Mouse (Mus musculus) midbrain, embryonic 13.5 days (tissue): ENCODE measurements around the gene Tarsl2. TPM values are rescaled to one million over a fixed set of nuclear protein-coding genes. Genes with fewer than 3 reads are reported as not detected.

ENCODE experiments used
- ATAC-seq: fragments of 200-750 bp; cut with Nextera tagmentation; 2 replicates; pipeline ENCODE4 v1.8.0; 2017; ENCODE audit warnings: mild to moderate bottlenecking, moderate TSS enrichment, moderate library complexity
- H3K27ac ChIP-seq: fragments of 300-500 bp; sonication (generic); 2 replicates; pipeline ENCODE4 v1.5.1; 2015; ENCODE audit warnings: inconsistent platforms, mild to moderate bottlenecking, moderate library complexity
- H3K27me3 ChIP-seq: fragments of 300-500 bp; sonication (generic); 2 replicates; pipeline ENCODE4 v1.6.1; 2015; ENCODE audit warnings: mild to moderate bottlenecking, inconsistent platforms
- H3K36me3 ChIP-seq: fragments of 300-500 bp; sonication (generic); 2 replicates; pipeline ENCODE4 v1.6.1; 2015; ENCODE audit warnings: mild to moderate bottlenecking, inconsistent platforms
- H3K4me1 ChIP-seq: fragments of 300-500 bp; sonication (generic); replicated peaks from 2 replicates; pipeline ENCODE4 v1.6.1; 2015; ENCODE audit warnings: inconsistent platforms
- H3K4me2 ChIP-seq: fragments of 300-500 bp; sonication (generic); replicated peaks from 2 replicates; pipeline ENCODE4 v1.6.1; 2015; ENCODE audit warnings: moderate library complexity, mild to moderate bottlenecking, inconsistent platforms
- H3K4me3 ChIP-seq: fragments of 300-500 bp; sonication (generic); replicated peaks from 2 replicates; pipeline ENCODE4 v1.5.1; 2015; ENCODE audit warnings: mild to moderate bottlenecking, inconsistent platforms
- H3K9ac ChIP-seq: fragments of 300-500 bp; sonication (generic); replicated peaks from 2 replicates; pipeline ENCODE4 v1.6.1; 2015; ENCODE audit warnings: mild to moderate bottlenecking, inconsistent platforms
- H3K9me3 ChIP-seq: fragments of 300-500 bp; sonication (generic); 2 replicates; pipeline ENCODE4 v1.6.1; 2016; ENCODE audit warnings: mild to moderate bottlenecking, inconsistent platforms
- WGBS: fragments of 180-500 bp; shearing (Covaris S2); methylation state at CpG from one replicate; pipeline ENCODE4 v1.1.7; 2015; 5-methylcytosine and 5-hydroxymethylcytosine counted together
- polyA plus RNA-seq: library from polyadenylated mRNA; unstranded; fragments of >200 nt; fragmentation: Nextera tagmentation; extraction: Ambion mirVana; gene quantifications from 2 replicates; pipeline ENCODE4 v1.2.1, GENCODE M21; 2015

Gene Tarsl2
- polyA plus RNA-seq, 1 experiment from 2014 or later = 11.2 TPM

- Histone ChIP-seq H3K9me3 (no peaks in the 10 kb centered on the region), H3K4me1 (no peaks in the 10 kb centered on the region), H3K4me3 (no peak overlapping the region), H3K36me3 (no peaks in the 10 kb centered on the region), H3K27ac (no peak overlapping the region), H3K9ac (no peak overlapping the region), H3K4me2 (no peak overlapping the region), H3K27me3 (peaks cover 10% of the 10 kb centered on the region; the same call in 1 of the 2 replicates)
- WGBS = 86% methylated on average over 6 of the region's 6 CpGs
- ATAC-seq = no peak
These were observed 8.9 kb upstream of the Tarsl2 start for GRCm38 (mm10) chr7:65635831-65636230.

GRCm38 (mm10) chr7:65636356-65636880 is 8.3 kb upstream of the Tarsl2 start:
- no peak for ATAC-seq

GRCm38 (mm10) chr7:65638170-65638770 is 6.4 kb upstream of the Tarsl2 start:
- H3K4me2 ChIP-seq = no peak overlapping the region
- no peaks in the 10 kb centered on the region for H3K36me3 ChIP-seq
- no peak overlapping the region for H3K9ac ChIP-seq
- 0 out of 2 replicates have a peak, but pooled peaks have one; percentile 17 for ATAC-seq
- H3K27me3 ChIP-seq = peaks cover 19% of the 10 kb centered on the region
- H3K27ac ChIP-seq = no peak overlapping the region
- WGBS = 53% methylated on average over 7 of the region's 7 CpGs
- no peaks in the 10 kb centered on the region for H3K9me3 ChIP-seq
- no peaks in the 10 kb centered on the region for H3K4me1 ChIP-seq
- H3K4me3 ChIP-seq = no peak overlapping the region

More at GRCm38 (mm10) chr7:65636356-65636880, 8.3 kb upstream of the Tarsl2 start:
- Histone ChIP-seq H3K4me1 (no peaks in the 10 kb centered on the region), H3K4me3 (no peak overlapping the region), H3K27ac (no peak overlapping the region), H3K9me3 (no peaks in the 10 kb centered on the region), H3K36me3 (no peaks in the 10 kb centered on the region), H3K9ac (no peak overlapping the region), H3K27me3 (peaks cover 10% of the 10 kb centered on the region; the same call in 1 of the 2 replicates), H3K4me2 (no peak overlapping the region)
- 34% methylated on average over 7 of the region's 7 CpGs for whole genome bisulfite sequencing

- ATAC-seq = no peak
- no peak overlapping the region for H3K4me2 ChIP-seq
- H3K4me3 ChIP-seq = no peak overlapping the region
- WGBS = 82% methylated on average over 6 of the region's 6 CpGs
- H3K9me3 ChIP-seq = no peaks in the 10 kb centered on the region
- H3K9ac ChIP-seq = no peak overlapping the region
- H3K36me3 ChIP-seq = no peaks in the 10 kb centered on the region
- peaks cover 27% of the 10 kb centered on the region for H3K27me3 ChIP-seq
- H3K4me1 ChIP-seq = 0 out of 2 replicates have a peak, but pooled peaks cover 3% of the 10 kb centered on the region
- no peak overlapping the region for H3K27ac ChIP-seq
These were observed 4.8 kb upstream of the Tarsl2 start for GRCm38 (mm10) chr7:65639821-65640382.

GRCm38 (mm10) chr7:65640672-65641071 is 4.0 kb upstream of the Tarsl2 start:
- peaks cover 7% of the 10 kb centered on the region for H3K4me1 ChIP-seq
- H3K9me3 ChIP-seq = no peaks in the 10 kb centered on the region
- WGBS = 89% methylated on average over 6 of the region's 6 CpGs
- no peak overlapping the region for H3K9ac ChIP-seq
- peaks cover 22% of the 10 kb centered on the region for H3K27me3 ChIP-seq
- H3K4me2 ChIP-seq = no peak overlapping the region
- no peaks in the 10 kb centered on the region for H3K36me3 ChIP-seq
- H3K4me3 ChIP-seq = no peak overlapping the region
- H3K27ac ChIP-seq = no peak overlapping the region
- no peak for ATAC-seq

- Histone ChIP-seq H3K4me1 (peaks cover 7% of the 10 kb centered on the region), H3K4me3 (no peak overlapping the region), H3K4me2 (no peak overlapping the region), H3K36me3 (peaks cover 5% of the 10 kb centered on the region), H3K27ac (no peak overlapping the region), H3K27me3 (peaks cover 22% of the 10 kb centered on the region), H3K9me3 (no peaks in the 10 kb centered on the region), H3K9ac (no peak overlapping the region)
- WGBS = 75% methylated on average over 6 of the region's 6 CpGs
- no peak for ATAC-seq
These were observed 2.1 kb upstream of the Tarsl2 start for GRCm38 (mm10) chr7:65642371-65643304.

GRCm38 (mm10) chr7:65643861-65644421 is 757 bp upstream of the Tarsl2 start:
- WGBS = 34% methylated on average over 6 of the region's 6 CpGs
- peak overlapping the region; percentile 60 for H3K4me3 ChIP-seq
- H3K4me2 ChIP-seq = peak overlapping the region; percentile 67
- H3K4me1 ChIP-seq = peaks cover 7% of the 10 kb centered on the region
- peaks cover 15% of the 10 kb centered on the region for H3K36me3 ChIP-seq
- H3K9ac ChIP-seq = no peak overlapping the region; the same call in 1 of the 2 replicates
- 0 out of 2 replicates have a peak overlapping the region, but pooled peaks have one; percentile 85 for H3K27ac ChIP-seq
- ATAC-seq = peak; percentile 9
- H3K27me3 ChIP-seq = peaks cover 22% of the 10 kb centered on the region
- 0 out of 2 replicates have a peak, but pooled peaks cover 2% of the 10 kb centered on the region for H3K9me3 ChIP-seq

- 91% methylated on average over 8 of the region's 8 CpGs for WGBS
- Histone ChIP-seq H3K36me3 (peaks cover 30% of the 10 kb centered on the region), H3K27ac (no peak overlapping the region), H3K4me3 (no peak overlapping the region), H3K4me2 (no peak overlapping the region), H3K4me1 (peaks cover 7% of the 10 kb centered on the region), H3K27me3 (peaks cover 17% of the 10 kb centered on the region), H3K9ac (no peak overlapping the region), H3K9me3 (peaks cover 9% of the 10 kb centered on the region)
- ATAC-seq = no peak
These were observed 1.3 kb downstream of the Tarsl2 start for GRCm38 (mm10) chr7:65645996-65646395.

- WGBS = 95% methylated on average over 4 of the region's 4 CpGs
- ATAC-seq = no peak
- Histone ChIP-seq H3K9me3 (peaks cover 9% of the 10 kb centered on the region), H3K4me1 (no peaks in the 10 kb centered on the region), H3K27ac (no peak overlapping the region), H3K4me3 (no peak overlapping the region), H3K4me2 (no peak overlapping the region), H3K9ac (no peak overlapping the region), H3K36me3 (peaks cover 51% of the 10 kb centered on the region), H3K27me3 (no peaks in the 10 kb centered on the region)
These were observed 6.0 kb downstream of the Tarsl2 start for GRCm38 (mm10) chr7:65650662-65651061.

- ATAC-seq = no peak
- Histone ChIP-seq H3K9me3 (no peaks in the 10 kb centered on the region), H3K27ac (no peak overlapping the region), H3K4me3 (no peak overlapping the region), H3K27me3 (no peaks in the 10 kb centered on the region), H3K9ac (no peak overlapping the region), H3K36me3 (peaks cover 28% of the 10 kb centered on the region), H3K4me1 (no peaks in the 10 kb centered on the region), H3K4me2 (no peak overlapping the region)
- WGBS = 93% methylated on average over 2 of the region's 2 CpGs
These were observed 12.9 kb downstream of the Tarsl2 start for GRCm38 (mm10) chr7:65657490-65658120.

GRCm38 (mm10) chr7:65663225-65663790 is 18.6 kb downstream of the Tarsl2 start:
- no peak overlapping the region for H3K4me3 ChIP-seq
- no peak overlapping the region for H3K4me2 ChIP-seq
- H3K9me3 ChIP-seq = no peaks in the 10 kb centered on the region
- peaks cover 44% of the 10 kb centered on the region for H3K36me3 ChIP-seq
- 86% methylated on average over 11 of the region's 11 CpGs for WGBS
- no peak for ATAC-seq
- no peak overlapping the region for H3K27ac ChIP-seq
- no peaks in the 10 kb centered on the region for H3K27me3 ChIP-seq
- H3K9ac ChIP-seq = no peak overlapping the region
- H3K4me1 ChIP-seq = no peaks in the 10 kb centered on the region
